Mouse (Mus musculus) neural tube, embryonic 11.5 days (tissue): Measurements from ENCODE around the gene Aifm1. TPM values are rescaled to one million over a fixed set of nuclear protein-coding genes. Genes with fewer than 3 reads are reported as not detected.

ENCODE experiments used
- ATAC-seq: fragments of 200-750 bp; cut with Nextera tagmentation; 2 replicates; pipeline ENCODE4 v1.8.0; 2017; ENCODE audit warnings: moderate number of reproducible peaks, mild to moderate bottlenecking, moderate TSS enrichment, moderate library complexity; ENCODE audit not compliant: insufficient read depth, low FRiP score, low TSS enrichment
- DNase-seq: peaks from one replicate; pipeline ENCODE4 v3.0.0-alpha.2; 2015; ENCODE audit warnings: low spot score
- H3K27ac ChIP-seq: fragments of 300-500 bp; sonication (generic); 2 replicates; pipeline ENCODE4 v1.5.1; 2014; ENCODE audit warnings: low read depth, mild to moderate bottlenecking, low read length
- H3K27me3 ChIP-seq: fragments of 300-500 bp; sonication (generic); 2 replicates; pipeline ENCODE4 v1.6.1; 2014; ENCODE audit warnings: mild to moderate bottlenecking, low read length, mixed read lengths; ENCODE audit not compliant: control insufficient read depth, insufficient read depth
- H3K36me3 ChIP-seq: fragments of 300-500 bp; sonication (generic); 2 replicates; pipeline ENCODE4 v1.6.1; 2014; ENCODE audit warnings: mild to moderate bottlenecking, low read length, moderate library complexity, mixed read lengths; ENCODE audit not compliant: control insufficient read depth, insufficient read depth
- H3K4me1 ChIP-seq: fragments of 300-500 bp; sonication (generic); 2 replicates; pipeline ENCODE4 v1.6.1; 2014; ENCODE audit warnings: low read length, mixed read lengths; ENCODE audit not compliant: control insufficient read depth, insufficient read depth
- H3K4me2 ChIP-seq: fragments of 300-500 bp; sonication (generic); 2 replicates; pipeline ENCODE4 v1.6.1; 2014; ENCODE audit warnings: low read depth, mild to moderate bottlenecking, moderate library complexity
- H3K4me3 ChIP-seq: fragments of 300-500 bp; sonication (generic); 2 replicates; pipeline ENCODE4 v1.5.1; 2014; ENCODE audit warnings: low read depth, low read length
- H3K9ac ChIP-seq: fragments of 300-500 bp; sonication (generic); 2 replicates; pipeline ENCODE4 v1.6.1; 2014; ENCODE audit warnings: mild to moderate bottlenecking, low read length
- H3K9me3 ChIP-seq: fragments of 300-500 bp; sonication (generic); 2 replicates; pipeline ENCODE4 v1.6.1; 2016; ENCODE audit warnings: low read length; ENCODE audit not compliant: control insufficient read depth
- WGBS: fragments of 180-500 bp; shearing (Covaris S2); extraction: QIAGEN DNeasy Blood & Tissue Kit; methylation state at CpG from one replicate; pipeline ENCODE4 v1.1.7; 2014; 5-methylcytosine and 5-hydroxymethylcytosine counted together
- polyA plus RNA-seq: library from polyadenylated mRNA; unstranded; fragments of >200 nt; fragmentation: Nextera tagmentation; extraction: Ambion mirVana; gene quantifications from 2 replicates; pipeline ENCODE4 v1.2.1, GENCODE M21; 2014

The Aifm1 gene
- polyA plus RNA-seq, 1 experiment from 2014 or later: 72.3 TPM

GRCm38 (mm10) chrX:48425280-48425679, 88.1 kb downstream of the Aifm1 start:
- no peak overlapping the region for H3K4me3 ChIP-seq
- ATAC-seq: no peak
- H3K27me3 ChIP-seq: no peaks in the 10 kb centered on the region
- no peaks in the 10 kb centered on the region for H3K9me3 ChIP-seq
- H3K9ac ChIP-seq: no peak overlapping the region
- H3K27ac ChIP-seq: no peak overlapping the region
- no peaks in the 10 kb centered on the region for H3K36me3 ChIP-seq
- no peak for DNase-seq
- no peak overlapping the region for H3K4me2 ChIP-seq
- H3K4me1 ChIP-seq: no peaks in the 10 kb centered on the region
- 68% methylated on average over 7 of the region's 7 CpGs for WGBS

Other genes starting within 250 kb of the Aifm1 start
- gene Bcorl1, start 172.2 kb downstream of the Aifm1 start, polyA plus RNA-seq: 5.1 and 5.7 TPM in 2 replicates
- gene Elf4, start 50.4 kb downstream of the Aifm1 start, polyA plus RNA-seq: 1.9 and 2.3 TPM in 2 replicates
- 24.3 and 29.9 TPM in 2 replicates for gene Rab33a, start 5.7 kb upstream of the Aifm1 start, polyA plus RNA-seq
- 15.8 and 19.1 TPM in 2 replicates for gene Zfp280c, start 80.9 kb upstream of the Aifm1 start, polyA plus RNA-seq
- gene Slc25a14, start 109.8 kb upstream of the Aifm1 start, polyA plus RNA-seq: 26.7 and 27.2 TPM in 2 replicates
- gene Gpr119, start 160.9 kb upstream of the Aifm1 start, polyA plus RNA-seq: not detected in 2 replicates
- gene Rbmx2, start 181.4 kb upstream of the Aifm1 start, polyA plus RNA-seq: 21.8 and 21.9 TPM in 2 replicates